Mouse (Mus musculus): Measurements from ENCODE around the gene Slc44a4. TPM values are rescaled to one million over a fixed set of nuclear protein-coding genes. Genes with fewer than 3 reads are reported as not detected.

Gene Slc44a4
- total and polyA plus RNA-seq, 2 experiments from 2014 or later, result 0.11 to 0.49 TPM

DNA sequence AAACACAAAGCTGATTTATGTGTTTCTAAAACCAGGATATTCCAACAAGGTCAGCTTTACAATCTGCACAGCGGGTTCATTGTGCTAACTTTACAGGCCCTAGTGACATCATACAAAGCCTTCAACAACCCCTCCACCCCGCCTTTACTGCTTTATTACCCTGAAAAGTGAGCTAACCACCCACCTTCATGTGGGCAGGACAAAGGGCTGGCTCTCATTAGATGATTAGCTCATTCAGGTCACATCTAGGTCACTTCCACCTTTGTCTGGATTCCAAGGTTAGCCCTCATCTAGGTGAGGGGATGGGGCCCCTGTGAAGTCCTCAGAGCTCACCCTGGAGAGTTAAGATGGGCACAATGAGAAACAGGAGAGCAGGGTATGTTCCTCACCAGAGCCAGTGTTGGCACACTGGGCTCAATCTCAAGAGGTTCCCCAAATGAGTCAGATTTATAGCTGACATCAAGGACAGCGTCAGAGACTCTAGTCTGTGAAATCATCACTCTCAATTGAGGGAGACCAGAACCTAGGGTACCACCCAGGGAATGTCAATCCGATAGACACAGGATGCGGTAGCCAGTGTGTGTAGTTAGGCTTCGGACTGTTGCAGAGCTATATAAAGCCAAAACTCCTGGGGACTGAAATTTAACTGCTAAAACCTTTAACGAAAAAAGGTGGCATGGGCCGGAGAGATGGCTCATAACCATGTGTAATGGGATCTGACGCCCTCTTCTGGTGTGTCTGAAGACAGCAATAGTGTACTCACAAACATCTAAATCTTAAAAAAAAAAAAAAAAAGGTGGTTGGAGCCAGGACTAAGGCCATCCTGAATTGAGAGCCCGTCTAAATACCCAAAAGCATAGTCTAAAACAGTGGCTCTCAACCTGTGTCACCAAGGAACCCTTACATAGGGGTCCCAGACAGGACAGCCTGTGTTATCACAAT, 36.5 kb downstream of the Slc44a4 start:
- peak overlapping the region; percentile 88 for H3K4me3 ChIP-seq (ENCODE audit: low read depth, low read length)
- peak; percentile 47 for TF ChIP-seq CTCF (IDR thresholded peaks at IDR 0.05)
- no peak for ATAC-seq (ENCODE audit: low FRiP score)
- H3K4me1 ChIP-seq (ENCODE audit: insufficient read depth, low read length), result 0 out of 2 replicates have a peak, but pooled peaks cover 5% of the 10 kb centered on the region
- peaks cover 6% of the 10 kb centered on the region; the same call in 1 of the 2 replicates for H3K27me3 ChIP-seq (ENCODE audit: insufficient read depth, low read length)
- peaks cover 7% of the 10 kb centered on the region; the same call in 1 of the 2 replicates for H3K36me3 ChIP-seq (ENCODE audit: insufficient read depth, low read length)
- H3K9ac ChIP-seq (replicated peaks; ENCODE audit: low read length, poor library complexity, severe bottlenecking), result peak overlapping the region; percentile 97
- H3K9me3 ChIP-seq (ENCODE audit: low read length), result no peaks in the 10 kb centered on the region
- H3K27ac ChIP-seq (ENCODE audit: low read depth, low read length), result peak overlapping the region; percentile 93
- peak overlapping the region; percentile 77 for H3K4me2 ChIP-seq (ENCODE audit: low read depth, low read length, poor library complexity, severe bottlenecking)
- WGBS, result 35% methylated on average over 10 of the region's 10 CpGs
- no peak for DNase-seq (ENCODE audit: low spot score)

DNA sequence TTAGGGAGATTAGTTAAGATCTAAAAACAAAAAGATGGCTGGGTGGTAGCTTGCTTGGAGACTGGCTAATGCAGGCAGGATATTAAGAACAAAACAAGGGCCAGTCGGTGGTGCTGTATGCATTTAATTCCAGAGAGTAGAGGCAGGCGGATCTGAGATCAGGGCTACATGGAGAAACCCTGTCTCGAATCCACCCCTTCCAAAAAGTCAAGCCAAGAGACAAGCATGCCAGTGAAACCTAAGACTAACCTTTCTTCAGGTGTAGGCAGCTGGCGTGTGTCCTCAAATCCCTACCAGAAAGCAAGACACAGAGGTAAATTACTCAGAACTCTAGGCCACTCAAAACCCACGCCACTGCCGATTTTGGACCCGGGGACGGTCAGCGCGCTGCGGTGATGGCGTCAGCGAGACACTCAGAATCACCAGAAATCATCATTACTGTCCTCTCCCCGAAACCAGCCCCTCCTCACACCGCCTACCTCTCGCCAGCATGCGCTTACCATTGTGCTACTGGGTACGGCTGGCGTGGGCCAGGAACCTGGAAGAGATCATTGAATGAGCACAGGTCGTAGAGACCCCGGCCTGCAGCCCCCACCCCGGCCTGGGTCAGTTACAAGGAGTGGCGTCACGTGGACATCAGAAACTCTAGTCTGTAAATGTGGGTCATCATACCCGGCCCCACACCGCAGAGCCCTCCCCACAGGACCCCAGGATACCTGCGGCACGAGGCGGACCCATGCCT, 37.5 kb downstream of the Slc44a4 start:
- H3K4me1 ChIP-seq (ENCODE audit: insufficient read depth, low read length), result 0 out of 2 replicates have a peak, but pooled peaks cover 5% of the 10 kb centered on the region
- H3K9ac ChIP-seq (replicated peaks; ENCODE audit: low read length, poor library complexity, severe bottlenecking), result peak overlapping the region; percentile 97
- ATAC-seq (ENCODE audit: low FRiP score) (peak; percentile 3; the same call in 1 of the 2 replicates), DNase-seq (ENCODE audit: low spot score) (peak; percentile 44)
- H3K27ac ChIP-seq (ENCODE audit: low read depth, low read length), result peak overlapping the region; percentile 93
- peak overlapping the region; percentile 88 for H3K4me3 ChIP-seq (ENCODE audit: low read depth, low read length)
- no peak for TF ChIP-seq CTCF (IDR thresholded peaks at IDR 0.05)
- WGBS, result under 1% methylated on average over 29 of the region's 29 CpGs
- no peaks in the 10 kb centered on the region for H3K9me3 ChIP-seq (ENCODE audit: low read length)
- H3K4me2 ChIP-seq (ENCODE audit: low read depth, low read length, poor library complexity, severe bottlenecking), result peak overlapping the region; percentile 77
- H3K36me3 ChIP-seq (ENCODE audit: insufficient read depth, low read length), result peaks cover 7% of the 10 kb centered on the region; the same call in 1 of the 2 replicates
- H3K27me3 ChIP-seq (ENCODE audit: insufficient read depth, low read length), result peaks cover 6% of the 10 kb centered on the region; the same call in 1 of the 2 replicates

DNA sequence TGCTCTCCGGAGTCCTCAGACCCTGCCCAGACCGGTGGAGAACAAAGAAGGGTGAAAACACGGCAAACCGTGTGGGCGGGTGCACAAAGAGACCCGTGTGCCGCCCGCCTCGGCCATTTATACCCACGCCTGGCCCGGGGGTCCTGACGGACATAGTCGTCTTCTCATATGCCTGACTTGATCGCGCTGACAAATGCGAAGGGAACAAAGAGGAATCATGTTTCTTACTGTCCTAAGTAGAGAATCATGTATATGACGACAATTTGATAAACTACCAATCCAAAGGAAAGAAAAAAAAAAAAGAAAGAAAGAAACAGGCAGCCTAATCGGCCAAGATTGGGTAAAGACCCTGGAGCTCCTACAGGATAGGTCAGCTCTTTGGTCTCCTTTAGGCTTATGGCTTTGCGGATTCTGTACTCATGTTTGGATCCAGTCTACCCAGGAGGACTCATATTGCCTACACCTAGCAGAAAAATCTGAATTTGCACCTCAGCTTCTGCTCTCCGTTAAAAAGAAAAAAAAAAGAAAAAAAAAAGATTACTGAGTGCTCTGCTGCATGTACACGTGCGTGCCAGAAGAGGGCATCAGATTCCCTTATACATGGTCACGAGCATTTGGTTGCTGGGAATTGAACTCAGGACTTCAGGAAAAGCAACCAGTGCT, 38.2 kb downstream of the Slc44a4 start:
- Histone ChIP-seq H3K36me3 (ENCODE audit: insufficient read depth, low read length) (peaks cover 7% of the 10 kb centered on the region; the same call in 1 of the 2 replicates), H3K27me3 (ENCODE audit: insufficient read depth, low read length) (peaks cover 6% of the 10 kb centered on the region; the same call in 1 of the 2 replicates), H3K27ac (ENCODE audit: low read depth, low read length) (peak overlapping the region; percentile 93), H3K4me3 (ENCODE audit: low read depth, low read length) (peak overlapping the region; percentile 88), H3K9me3 (ENCODE audit: low read length) (no peaks in the 10 kb centered on the region), H3K9ac (replicated peaks; ENCODE audit: low read length, poor library complexity, severe bottlenecking) (peak overlapping the region; percentile 97), H3K4me1 (ENCODE audit: insufficient read depth, low read length) (0 out of 2 replicates have a peak, but pooled peaks cover 5% of the 10 kb centered on the region), H3K4me2 (ENCODE audit: low read depth, low read length, poor library complexity, severe bottlenecking) (peak overlapping the region; percentile 77)
- under 1% methylated on average over 23 of the region's 23 CpGs for WGBS
- peak; percentile 80 for TF ChIP-seq CTCF (IDR thresholded peaks at IDR 0.05)
- peak; percentile 84 for DNase-seq (ENCODE audit: low spot score)
- peak; percentile 85 for ATAC-seq (ENCODE audit: low FRiP score)

DNA sequence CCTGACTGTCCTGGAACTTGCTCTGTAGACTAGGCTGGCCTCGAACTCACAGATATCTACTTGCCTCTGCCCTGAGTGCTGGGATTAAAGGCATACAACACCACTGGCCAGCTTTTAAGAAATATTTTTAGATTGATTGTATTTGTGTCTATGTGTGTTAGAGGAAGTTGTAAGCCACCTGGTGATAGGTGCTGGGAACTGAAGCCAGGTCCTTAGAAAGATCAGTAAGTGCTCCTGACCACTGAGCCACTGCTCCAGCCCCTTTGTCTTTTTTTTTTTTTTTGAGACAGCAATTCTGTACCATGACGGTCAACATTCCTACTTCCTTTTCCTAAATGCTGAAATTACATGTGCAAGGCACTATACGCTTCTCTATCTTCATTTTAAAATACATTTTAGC, 39.0 kb downstream of the Slc44a4 start:
- DNase-seq (ENCODE audit: low spot score) (no peak), ATAC-seq (ENCODE audit: low FRiP score) (no peak)
- WGBS, result 86% methylated on average over 3 of the region's 3 CpGs
- no peak for TF ChIP-seq CTCF (IDR thresholded peaks at IDR 0.05)
- H3K4me3 ChIP-seq (ENCODE audit: low read depth, low read length), result no peak overlapping the region
- H3K9me3 ChIP-seq (ENCODE audit: low read length), result no peaks in the 10 kb centered on the region
- H3K4me1 ChIP-seq (ENCODE audit: insufficient read depth, low read length), result 0 out of 2 replicates have a peak, but pooled peaks cover 5% of the 10 kb centered on the region
- peaks cover 6% of the 10 kb centered on the region; the same call in 1 of the 2 replicates for H3K27me3 ChIP-seq (ENCODE audit: insufficient read depth, low read length)
- no peak overlapping the region for H3K9ac ChIP-seq (replicated peaks; ENCODE audit: low read length, poor library complexity, severe bottlenecking)
- H3K27ac ChIP-seq (ENCODE audit: low read depth, low read length), result no peak overlapping the region
- H3K4me2 ChIP-seq (ENCODE audit: low read depth, low read length, poor library complexity, severe bottlenecking), result no peak overlapping the region
- H3K36me3 ChIP-seq (ENCODE audit: insufficient read depth, low read length), result peaks cover 7% of the 10 kb centered on the region; the same call in 1 of the 2 replicates

DNA sequence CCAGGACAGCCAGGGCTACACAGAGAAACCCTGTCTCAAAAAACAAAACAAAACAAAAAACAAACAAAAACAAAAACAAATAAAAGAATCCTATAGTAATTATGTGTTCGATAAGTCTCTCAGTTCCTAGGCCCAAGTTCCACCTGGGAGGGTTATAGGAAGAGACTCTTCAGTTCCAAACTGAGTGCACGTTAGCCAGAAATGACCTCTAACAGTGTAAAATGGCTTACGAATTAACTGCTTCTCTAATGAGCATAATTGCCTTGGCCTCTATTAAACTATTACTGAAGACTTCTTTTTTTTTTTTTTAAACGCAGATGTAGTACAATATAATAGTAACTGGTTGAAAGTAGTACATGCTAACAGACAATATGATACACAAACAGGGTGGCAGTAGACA, 39.6 kb downstream of the Slc44a4 start:
- Histone ChIP-seq H3K36me3 (ENCODE audit: insufficient read depth, low read length) (peaks cover 7% of the 10 kb centered on the region; the same call in 1 of the 2 replicates), H3K27me3 (ENCODE audit: insufficient read depth, low read length) (peaks cover 6% of the 10 kb centered on the region; the same call in 1 of the 2 replicates), H3K9me3 (ENCODE audit: low read length) (no peaks in the 10 kb centered on the region), H3K9ac (replicated peaks; ENCODE audit: low read length, poor library complexity, severe bottlenecking) (no peak overlapping the region), H3K4me2 (ENCODE audit: low read depth, low read length, poor library complexity, severe bottlenecking) (no peak overlapping the region), H3K27ac (ENCODE audit: low read depth, low read length) (no peak overlapping the region), H3K4me3 (ENCODE audit: low read depth, low read length) (no peak overlapping the region), H3K4me1 (ENCODE audit: insufficient read depth, low read length) (0 out of 2 replicates have a peak, but pooled peaks cover 5% of the 10 kb centered on the region)
- DNase-seq (ENCODE audit: low spot score), result no peak
- no peak for TF ChIP-seq CTCF (IDR thresholded peaks at IDR 0.05)
- ATAC-seq (ENCODE audit: low FRiP score), result no peak
- 93% methylated on average over 4 of the region's 4 CpGs for WGBS
